Mouse (Mus musculus): ENCODE data around the gene Gsta4. TPM values are rescaled to one million over a fixed set of nuclear protein-coding genes. Genes with fewer than 3 reads are reported as not detected.
"Not testable (repeated sequence)": the region's sequence is repeated elsewhere in the genome, so short reads cannot be mapped to it uniquely, and the experiment has no call there.

The Gsta4 gene
- polyA plus RNA-seq, 1 experiment from 2014 or later, result 70.1 TPM

DNA sequence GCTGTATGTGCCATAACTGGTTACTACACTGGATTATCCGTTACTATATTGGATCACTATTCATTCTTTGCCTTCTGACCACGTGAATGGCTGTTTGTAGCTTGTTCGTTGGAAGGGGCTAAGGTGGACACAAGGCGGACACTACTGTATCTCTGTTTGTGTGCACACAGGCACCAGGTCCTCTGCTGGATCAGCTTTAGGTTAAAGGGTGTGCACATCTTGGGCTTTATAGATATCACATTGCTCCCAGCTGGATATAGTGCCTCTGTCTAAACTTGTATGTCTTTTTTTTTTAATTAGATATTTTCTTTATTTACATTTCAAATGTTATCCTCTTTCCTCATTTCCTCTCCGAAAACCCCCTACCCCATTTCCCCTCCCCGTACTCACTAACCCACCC, 17.1 kb upstream of the Gsta4 start:
- no peak overlapping the region for H3K4me2 ChIP-seq
- WGBS, result 89% methylated on average over 6 of the region's 6 CpGs
- H3K36me3 ChIP-seq, result peaks cover 83% of the 10 kb centered on the region
- H3K4me3 ChIP-seq, result no peak overlapping the region
- no peak overlapping the region for H3K27ac ChIP-seq
- no peaks in the 10 kb centered on the region for H3K9me3 ChIP-seq
- no peaks in the 10 kb centered on the region for H3K4me1 ChIP-seq
- no peak overlapping the region for H3K9ac ChIP-seq
- H3K27me3 ChIP-seq, result no peaks in the 10 kb centered on the region
- ATAC-seq (ENCODE audit: insufficient number of reproducible peaks, insufficient read depth, low FRiP score, low TSS enrichment, low read depth), result no peak

- no peak overlapping the region for H3K9ac ChIP-seq
- H3K27me3 ChIP-seq, result no peaks in the 10 kb centered on the region
- H3K4me2 ChIP-seq, result no peak overlapping the region
- H3K9me3 ChIP-seq, result no peaks in the 10 kb centered on the region
- H3K27ac ChIP-seq, result no peak overlapping the region
- H3K4me1 ChIP-seq, result no peaks in the 10 kb centered on the region
- H3K4me3 ChIP-seq, result no peak overlapping the region
- 84% methylated on average over 19 of the region's 19 CpGs for WGBS
- ATAC-seq (ENCODE audit: insufficient number of reproducible peaks, insufficient read depth, low FRiP score, low TSS enrichment, low read depth), result no peak
- peaks cover 69% of the 10 kb centered on the region for H3K36me3 ChIP-seq
These were observed 15.7 kb upstream of the Gsta4 start for GRCm38 (mm10) chr9:78166694-78167452.

GRCm38 (mm10) chr9:78167453-78167969, 15.1 kb upstream of the Gsta4 start:
- ATAC-seq (ENCODE audit: insufficient number of reproducible peaks, insufficient read depth, low FRiP score, low TSS enrichment, low read depth), result no peak
- H3K4me3 ChIP-seq, result no peak overlapping the region
- H3K9ac ChIP-seq, result no peak overlapping the region
- no peaks in the 10 kb centered on the region for H3K9me3 ChIP-seq
- H3K27ac ChIP-seq, result no peak overlapping the region
- H3K27me3 ChIP-seq, result no peaks in the 10 kb centered on the region
- H3K36me3 ChIP-seq, result peaks cover 63% of the 10 kb centered on the region
- no peak overlapping the region for H3K4me2 ChIP-seq
- 91% methylated on average over 19 of the region's 19 CpGs for WGBS
- H3K4me1 ChIP-seq, result no peaks in the 10 kb centered on the region

DNA sequence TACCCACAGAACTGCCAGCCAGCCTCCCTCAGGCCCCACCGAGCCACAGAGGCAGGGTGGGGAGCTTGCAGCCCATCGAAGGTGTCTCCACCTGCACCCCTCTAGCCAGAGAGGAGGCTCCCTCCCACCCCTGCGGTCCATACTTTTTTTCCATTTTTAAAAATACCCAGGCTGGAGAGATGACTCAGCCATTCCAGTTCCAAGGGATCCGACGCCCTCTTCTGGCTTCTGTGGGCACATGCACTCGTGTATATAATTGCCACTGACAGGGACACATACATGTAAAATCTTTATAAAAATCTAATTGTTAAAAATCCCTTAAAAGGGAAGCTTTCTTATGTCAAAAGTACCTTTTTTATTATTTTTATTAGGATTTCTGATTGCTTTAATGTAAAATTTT, 13.7 kb upstream of the Gsta4 start:
- Histone ChIP-seq H3K36me3 (peaks cover 52% of the 10 kb centered on the region), H3K27ac (no peak overlapping the region)
- ATAC-seq (ENCODE audit: insufficient number of reproducible peaks, insufficient read depth, low FRiP score, low TSS enrichment, low read depth), result no peak

DNA sequence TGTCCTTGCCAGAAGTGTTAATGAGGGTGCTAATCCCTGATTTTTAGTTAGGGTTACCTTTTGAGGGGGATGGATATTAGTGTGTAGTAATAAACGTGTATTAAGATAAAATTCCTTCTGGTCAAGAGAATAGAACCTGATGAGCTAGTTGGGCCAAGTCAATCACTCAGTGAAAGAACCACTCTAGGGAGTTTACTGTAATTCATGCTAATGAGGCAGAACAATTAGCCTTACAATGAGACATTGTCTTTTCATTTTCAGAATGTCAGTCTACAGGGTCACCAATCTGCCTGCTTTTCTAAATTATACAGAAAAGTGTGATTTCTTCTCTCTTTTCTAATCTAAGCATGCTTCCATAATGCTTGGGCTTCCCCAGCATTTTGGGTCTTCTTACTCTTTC, 8.6 kb upstream of the Gsta4 start:
- Histone ChIP-seq H3K27me3 (no peaks in the 10 kb centered on the region), H3K4me3 (no peak overlapping the region), H3K4me1 (peaks cover 6% of the 10 kb centered on the region; the same call in 1 of the 2 replicates), H3K9me3 (no peaks in the 10 kb centered on the region), H3K4me2 (no peak overlapping the region), H3K9ac (no peak overlapping the region), H3K36me3 (peaks cover 6% of the 10 kb centered on the region), H3K27ac (no peak overlapping the region)
- WGBS, result 40% methylated on average over 1 of the region's 1 CpGs
- no peak for ATAC-seq (ENCODE audit: insufficient number of reproducible peaks, insufficient read depth, low FRiP score, low TSS enrichment, low read depth)

More for the DNA sequence above, 13.7 kb upstream of the Gsta4 start:
- no peaks in the 10 kb centered on the region for H3K4me1 ChIP-seq
- H3K9ac ChIP-seq, result no peak overlapping the region
- H3K9me3 ChIP-seq, result no peaks in the 10 kb centered on the region
- no peak overlapping the region for H3K4me2 ChIP-seq
- WGBS, result 96% methylated on average over 6 of the region's 6 CpGs
- H3K27me3 ChIP-seq, result no peaks in the 10 kb centered on the region
- H3K4me3 ChIP-seq, result no peak overlapping the region

- WGBS, result 25% methylated on average over 3 of the region's 3 CpGs
- not testable (repeated sequence) for H3K27me3 ChIP-seq; ATAC-seq (ENCODE audit: insufficient number of reproducible peaks, insufficient read depth, low FRiP score, low TSS enrichment, low read depth); H3K4me3 ChIP-seq; H3K4me1 ChIP-seq; H3K27ac ChIP-seq; H3K9ac ChIP-seq; H3K36me3 ChIP-seq; H3K9me3 ChIP-seq
- peak overlapping the region; percentile 20; the same call in 1 of the 2 replicates for H3K4me2 ChIP-seq
These were observed 7.7 kb upstream of the Gsta4 start for GRCm38 (mm10) chr9:78174925-78175276.

DNA sequence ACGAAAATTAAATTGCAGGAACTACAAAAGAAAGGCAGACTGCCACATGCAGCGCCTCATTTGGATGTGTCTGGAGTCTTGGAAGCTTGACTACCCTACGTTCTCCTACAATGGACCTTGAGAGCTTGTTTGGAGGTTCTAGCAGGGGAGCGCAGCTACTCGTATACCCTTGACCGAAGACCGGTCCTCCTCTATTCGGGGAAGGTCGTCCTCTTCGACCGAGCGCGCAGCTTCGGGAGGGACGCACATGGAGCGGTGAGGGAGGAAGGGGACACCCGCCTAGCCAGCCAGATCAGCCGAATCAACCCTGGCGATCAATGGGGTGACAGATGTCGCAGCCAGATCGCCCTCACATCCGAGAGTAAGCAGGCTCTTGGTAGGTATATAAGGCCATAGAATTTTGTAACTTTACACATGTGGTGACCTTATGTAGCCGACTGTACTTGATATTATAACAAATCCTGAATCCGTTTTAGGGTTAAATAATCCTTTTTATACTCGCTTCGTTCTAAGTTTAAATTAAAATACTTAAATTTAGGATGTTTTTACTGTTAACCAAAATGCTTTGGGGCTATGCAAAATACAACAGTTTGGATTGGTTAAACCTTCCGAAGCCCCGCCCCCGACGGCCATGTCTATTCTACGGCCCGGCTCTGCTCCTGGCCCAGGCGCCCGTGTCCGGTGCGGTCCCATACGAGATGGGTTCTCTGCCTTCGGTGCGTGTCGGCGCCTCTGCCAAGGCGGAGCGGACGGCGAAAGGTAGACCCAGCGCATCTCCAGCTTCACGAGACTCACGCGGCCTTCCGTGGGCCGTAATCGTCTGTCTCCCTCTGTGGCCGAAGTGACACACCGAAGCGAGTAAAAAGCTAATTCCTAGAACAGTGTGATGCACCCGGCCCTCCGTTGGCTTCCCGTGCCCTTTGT, 7.0 kb upstream of the Gsta4 start:
- peak; percentile 97 for ATAC-seq (ENCODE audit: insufficient number of reproducible peaks, insufficient read depth, low FRiP score, low TSS enrichment, low read depth)
- H3K36me3 ChIP-seq, result no peaks in the 10 kb centered on the region
- peak overlapping the region; percentile 88 for H3K9ac ChIP-seq
- peak overlapping the region; percentile 99 for H3K27ac ChIP-seq
- under 1% methylated on average over 53 of the region's 58 CpGs for WGBS
- H3K4me3 ChIP-seq, result peak overlapping the region; percentile 67
- no peaks in the 10 kb centered on the region for H3K27me3 ChIP-seq
- H3K4me1 ChIP-seq, result peaks cover 6% of the 10 kb centered on the region; the same call in 1 of the 2 replicates
- H3K9me3 ChIP-seq, result no peaks in the 10 kb centered on the region
- peak overlapping the region; percentile 63 for H3K4me2 ChIP-seq

DNA sequence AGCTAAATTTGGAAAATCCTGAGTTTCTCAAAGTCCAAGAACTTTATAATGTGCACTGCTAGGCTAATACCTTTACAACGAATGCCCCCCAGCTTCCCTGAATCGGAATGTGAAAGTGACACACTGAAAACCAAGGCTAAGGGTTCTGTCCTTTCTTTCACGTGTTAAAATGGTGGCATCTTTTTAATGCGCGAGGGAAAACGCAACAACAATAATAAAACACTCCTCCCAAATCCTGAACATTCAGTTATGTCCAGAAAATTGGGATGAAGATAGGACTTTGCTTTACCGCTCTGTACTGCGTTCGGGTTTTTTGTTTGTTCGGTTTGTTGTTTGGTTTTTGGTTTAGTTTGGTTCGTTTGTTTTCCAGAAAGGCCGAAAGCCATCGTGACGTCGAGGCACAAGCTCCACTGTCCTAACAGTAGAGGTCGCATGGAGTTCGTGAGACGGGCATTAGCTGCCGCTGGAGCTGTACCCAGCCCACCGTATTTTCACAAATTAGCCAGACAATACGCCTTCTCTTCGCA, 6.3 kb upstream of the Gsta4 start:
- ATAC-seq (ENCODE audit: insufficient number of reproducible peaks, insufficient read depth, low FRiP score, low TSS enrichment, low read depth), result peak; percentile 60; the same call in 1 of the 2 replicates
- H3K4me3 ChIP-seq, result peak overlapping the region; percentile 67
- under 1% methylated on average over 22 of the region's 22 CpGs for WGBS

GRCm38 (mm10) chr9:78176831-78177230, 5.7 kb upstream of the Gsta4 start:
- WGBS, result 32% methylated on average over 7 of the region's 7 CpGs
- peaks cover 6% of the 10 kb centered on the region; the same call in 1 of the 2 replicates for H3K4me1 ChIP-seq
- peak overlapping the region; percentile 88 for H3K9ac ChIP-seq
- no peaks in the 10 kb centered on the region for H3K36me3 ChIP-seq
- H3K27ac ChIP-seq, result peak overlapping the region; percentile 99
- H3K4me2 ChIP-seq, result peak overlapping the region; percentile 63
- H3K4me3 ChIP-seq, result peak overlapping the region; percentile 67
- no peak for ATAC-seq (ENCODE audit: insufficient number of reproducible peaks, insufficient read depth, low FRiP score, low TSS enrichment, low read depth)
- no peaks in the 10 kb centered on the region for H3K9me3 ChIP-seq
- H3K27me3 ChIP-seq, result no peaks in the 10 kb centered on the region

More for the DNA sequence above, 6.3 kb upstream of the Gsta4 start:
- Histone ChIP-seq H3K4me2 (peak overlapping the region; percentile 63), H3K9ac (peak overlapping the region; percentile 88), H3K9me3 (no peaks in the 10 kb centered on the region), H3K27me3 (no peaks in the 10 kb centered on the region), H3K36me3 (no peaks in the 10 kb centered on the region), H3K4me1 (peaks cover 6% of the 10 kb centered on the region; the same call in 1 of the 2 replicates), H3K27ac (peak overlapping the region; percentile 99)

DNA sequence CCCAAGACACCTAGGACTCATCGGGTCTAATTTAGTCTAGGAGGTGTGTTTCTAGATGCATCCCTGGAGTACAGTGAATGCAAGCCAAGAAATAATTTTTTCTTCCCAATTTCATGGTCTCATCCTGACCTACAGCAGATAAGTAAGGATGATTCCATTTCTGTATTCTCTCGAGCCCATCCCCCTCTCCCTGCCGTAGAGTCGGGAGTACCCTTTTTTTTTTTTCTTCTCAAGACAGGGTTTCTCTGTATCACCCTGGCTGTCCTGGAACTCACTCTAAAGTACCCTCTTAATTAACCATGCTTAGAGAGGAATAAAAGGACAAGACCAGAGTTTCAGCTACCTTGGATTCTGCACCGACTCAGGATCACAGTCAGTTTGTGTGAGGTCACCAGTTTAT, 4.4 kb upstream of the Gsta4 start:
- H3K27me3 ChIP-seq, result no peaks in the 10 kb centered on the region
- H3K4me2 ChIP-seq, result no peak overlapping the region
- no peak overlapping the region for H3K9ac ChIP-seq
- no peak overlapping the region for H3K4me3 ChIP-seq
- H3K4me1 ChIP-seq, result peaks cover 6% of the 10 kb centered on the region; the same call in 1 of the 2 replicates
- no peak for ATAC-seq (ENCODE audit: insufficient number of reproducible peaks, insufficient read depth, low FRiP score, low TSS enrichment, low read depth)
- WGBS, result 77% methylated on average over 5 of the region's 5 CpGs
- no peaks in the 10 kb centered on the region for H3K9me3 ChIP-seq
- no peaks in the 10 kb centered on the region for H3K36me3 ChIP-seq
- H3K27ac ChIP-seq, result no peak overlapping the region

GRCm38 (mm10) chr9:78179071-78179470, 3.5 kb upstream of the Gsta4 start:
- no peak overlapping the region for H3K9ac ChIP-seq
- H3K9me3 ChIP-seq, result no peaks in the 10 kb centered on the region
- WGBS, result 83% methylated on average over 2 of the region's 2 CpGs
- no peak overlapping the region for H3K27ac ChIP-seq
- H3K4me2 ChIP-seq, result no peak overlapping the region
- peaks cover 6% of the 10 kb centered on the region; the same call in 1 of the 2 replicates for H3K4me1 ChIP-seq
- ATAC-seq (ENCODE audit: insufficient number of reproducible peaks, insufficient read depth, low FRiP score, low TSS enrichment, low read depth), result no peak
- no peaks in the 10 kb centered on the region for H3K36me3 ChIP-seq
- no peaks in the 10 kb centered on the region for H3K27me3 ChIP-seq
- H3K4me3 ChIP-seq, result no peak overlapping the region

Data from embryonic facial prominence, embryonic 13.5 days (tissue).